Mouse (Mus musculus) megakaryocyte progenitor cell, adult 5-6 weeks (primary cell): Measurements from ENCODE around the gene Ksr2. TPM values are rescaled to one million over a fixed set of nuclear protein-coding genes. Genes with fewer than 3 reads are reported as not detected.

Experiments
- ATAC-seq: replicated peaks from 2 replicates; pipeline ENCODE4 v1.8.0; 2016; ENCODE audit warnings: mild to moderate bottlenecking, moderate TSS enrichment, inconsistent platforms; ENCODE audit not compliant: poor library complexity
- total RNA-seq, 2 experiments: library from RNA; stranded (forward) in 1 of 2; stranded (reverse) in 1 of 2; fragments of 157-497, 149-512 nt in 1 of 2; fragments of 200-1000 nt in 1 of 2; gene quantifications; 2 replicates each; pipeline versions ENCODE4 v1.2.3 to v1.2.4; 2015 to 2017

Gene Ksr2
- total RNA-seq, 2 experiments from 2014 or later = 0.17 to 0.25 TPM

DNA sequence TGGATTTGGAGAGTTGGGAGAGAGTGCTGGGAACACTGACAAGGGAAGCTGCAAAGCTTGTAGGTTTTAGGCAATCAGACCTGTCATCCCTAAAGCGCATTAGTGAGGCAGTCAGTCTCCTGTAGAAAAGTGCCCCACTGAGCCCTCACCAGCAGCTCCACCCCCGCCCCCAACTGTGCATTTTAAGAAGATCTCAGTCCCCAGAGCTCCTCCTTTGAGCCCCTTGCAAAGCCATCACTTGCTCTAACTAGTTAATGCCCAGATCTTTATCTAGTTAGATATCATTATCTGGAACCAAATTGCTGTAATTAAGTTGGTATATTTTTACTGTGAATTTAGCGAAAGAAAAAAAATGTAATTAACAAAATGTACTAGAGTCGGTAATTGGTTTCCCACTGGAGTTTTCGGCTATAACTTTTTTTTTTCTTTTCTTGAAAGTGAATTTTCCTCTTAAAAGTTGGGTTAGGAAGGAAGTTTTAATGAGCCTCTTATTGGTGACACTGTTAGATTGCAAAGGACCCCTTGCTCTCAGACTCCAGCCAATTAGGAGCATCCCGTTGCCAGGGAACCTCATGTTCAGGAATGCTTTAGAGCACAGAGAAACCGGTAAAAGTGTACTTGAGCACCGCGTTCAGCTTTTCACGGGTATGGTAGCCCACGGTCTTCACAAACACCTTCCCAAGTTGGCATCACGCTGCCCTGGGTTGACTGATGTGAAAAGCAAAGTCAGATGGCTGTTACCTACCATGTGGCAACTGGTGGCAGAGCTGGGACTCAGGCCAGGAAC, 344.1 kb downstream of the Ksr2 start:
- no peak for ATAC-seq

DNA sequence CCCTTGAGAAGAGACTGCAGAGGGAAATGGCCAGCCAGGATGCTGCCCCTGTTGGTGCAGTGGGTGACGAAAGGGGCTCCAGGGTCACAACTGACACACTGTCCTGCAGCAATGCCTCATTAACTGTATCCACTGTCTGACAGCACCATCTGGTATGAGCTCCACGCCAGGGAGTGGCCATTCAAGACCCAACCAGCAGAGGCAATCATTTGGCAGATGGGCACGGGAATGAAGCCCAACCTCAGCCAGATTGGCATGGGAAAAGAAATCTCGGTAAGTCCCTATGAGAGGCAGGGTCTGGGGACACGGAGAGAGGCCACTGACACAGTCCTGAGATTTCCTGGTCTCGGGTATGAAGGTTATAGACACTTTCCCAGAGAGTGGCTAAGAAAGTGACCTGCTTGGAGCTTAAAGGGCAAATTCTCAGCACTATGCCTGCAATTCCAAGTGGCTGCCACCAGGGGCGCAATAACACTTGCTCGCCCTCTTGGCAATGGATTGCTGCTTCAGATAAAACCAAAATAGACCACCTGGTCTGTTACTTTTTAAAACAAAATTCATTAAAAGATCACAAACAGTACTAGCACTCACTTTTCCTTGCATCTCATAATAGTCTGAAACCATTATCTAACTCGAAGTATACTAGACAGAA, 347.5 kb downstream of the Ksr2 start:
- no peak for ATAC-seq

DNA sequence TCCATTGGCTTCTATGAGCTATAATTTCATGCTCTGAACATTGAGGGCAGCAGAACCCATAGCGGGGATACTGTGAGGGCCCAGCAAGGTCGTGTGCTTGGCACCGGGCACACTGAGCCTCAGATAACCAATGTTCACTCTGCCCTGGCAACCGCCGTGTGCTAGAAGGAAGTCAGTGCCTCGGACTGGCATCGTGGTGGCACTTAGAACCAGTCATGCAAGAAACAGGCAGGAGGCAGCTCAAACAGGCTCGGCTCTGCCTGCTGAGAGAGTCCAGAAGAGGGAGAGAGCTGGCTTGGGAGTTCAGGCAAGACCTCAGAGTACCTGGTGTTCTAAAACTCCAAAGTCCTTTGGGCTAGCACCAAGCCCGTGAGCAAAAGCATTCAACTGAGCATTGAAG, 350.7 kb downstream of the Ksr2 start:
- ATAC-seq = no peak

DNA sequence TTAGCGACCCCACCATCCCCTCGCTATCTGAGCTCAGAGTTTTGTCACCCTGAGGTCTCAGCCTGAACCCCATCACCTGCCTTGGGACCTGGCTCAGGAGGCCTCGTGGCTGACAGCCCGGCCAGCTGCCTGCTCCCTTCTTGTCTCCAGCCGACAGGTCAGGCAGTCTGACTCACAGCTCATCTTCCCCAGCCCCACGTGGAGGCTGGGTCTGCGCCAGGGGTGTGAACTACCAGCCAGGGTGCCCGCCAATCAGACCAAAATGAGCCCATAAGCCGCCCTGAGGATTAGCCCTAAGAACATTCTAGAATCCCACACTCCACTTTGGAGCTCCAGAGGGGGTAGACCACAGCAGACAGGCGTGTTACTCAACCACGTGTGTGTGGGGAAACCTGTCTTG, 365.4 kb downstream of the Ksr2 start:
- no peak for ATAC-seq

DNA sequence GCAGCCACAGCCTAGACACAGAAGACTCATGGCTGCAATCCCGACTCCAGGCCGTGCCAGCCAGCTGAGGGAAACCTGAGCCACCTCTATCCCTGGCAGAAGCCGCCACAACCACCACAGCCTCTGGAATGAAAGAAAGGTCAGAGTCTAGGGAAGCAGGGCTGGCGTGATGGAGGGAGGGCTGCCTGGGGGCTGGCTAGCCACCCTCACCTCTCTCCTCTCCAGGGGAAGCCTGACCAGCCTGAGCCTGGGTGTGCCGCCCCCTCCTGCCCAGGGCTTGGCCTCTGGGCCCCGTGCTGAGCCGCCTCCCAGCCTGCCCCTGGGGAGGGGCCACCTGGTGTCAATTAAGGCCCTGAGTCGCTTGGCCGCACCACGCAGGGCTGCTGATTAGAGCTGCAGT, 366.9 kb downstream of the Ksr2 start, which contains the start of gene Nos1:
Gene Nos1 (plus strand): TSS at position 352 of the 400 bp plus-strand sequence.
- ATAC-seq = no peak

DNA sequence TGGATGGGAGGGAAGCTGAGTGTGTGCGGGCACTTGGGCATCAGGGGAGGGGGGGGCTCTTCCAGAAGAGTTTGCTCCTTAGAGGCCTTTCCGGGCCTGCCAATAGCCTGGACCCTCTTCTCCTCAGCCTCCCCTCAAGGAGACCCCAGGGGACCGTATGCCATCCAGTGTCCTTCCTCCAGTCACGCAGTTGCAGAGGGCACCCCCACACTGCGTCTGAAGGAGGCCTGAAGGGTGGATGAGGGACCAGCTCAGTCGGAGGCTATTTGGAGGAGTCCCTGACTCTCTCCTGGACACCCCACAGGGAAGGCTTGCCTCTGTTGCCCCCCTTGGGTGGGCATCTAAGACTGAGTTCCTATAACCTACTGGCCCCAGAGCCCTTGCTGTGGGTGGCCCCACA, 367.4 kb downstream of the Ksr2 start:
- no peak for ATAC-seq

DNA sequence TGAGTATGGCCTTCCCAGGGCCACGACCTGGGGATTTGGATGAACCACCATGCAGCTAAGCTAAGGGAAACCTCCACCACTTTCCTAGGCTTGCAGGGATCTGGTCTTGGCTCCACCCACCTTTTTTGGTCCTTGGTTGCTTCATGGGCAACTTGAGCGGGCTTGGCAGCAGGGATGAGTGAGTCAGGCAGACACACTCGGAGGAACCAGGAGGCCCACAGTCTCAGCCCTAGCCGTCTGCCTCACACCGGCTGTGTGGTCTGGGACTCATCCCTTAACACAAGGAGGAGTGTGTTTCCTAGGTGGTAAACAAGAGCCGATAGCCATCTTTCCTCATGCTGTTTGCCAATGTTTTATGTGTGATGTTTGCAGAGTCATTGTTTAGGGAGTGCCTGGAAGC, 376.3 kb downstream of the Ksr2 start:
- ATAC-seq = no peak

DNA sequence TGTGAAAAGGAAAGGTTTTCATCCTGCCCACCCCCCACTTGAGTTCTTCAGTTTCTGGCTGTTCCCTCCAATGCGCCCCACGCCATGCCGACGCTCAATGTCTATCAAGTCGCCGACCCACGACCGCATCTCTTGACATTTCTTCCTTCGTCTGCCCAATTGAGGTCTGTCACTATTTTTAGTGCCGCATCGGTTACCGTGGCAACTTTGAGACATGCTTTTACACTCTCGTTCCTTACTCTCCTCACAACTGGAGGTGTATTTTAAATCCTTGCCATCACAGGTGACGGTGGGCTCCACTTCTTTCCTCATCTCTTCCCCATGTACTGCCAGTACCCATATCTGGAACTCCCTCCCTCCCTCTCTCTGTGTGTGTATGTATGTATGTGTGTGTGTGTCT, 378.1 kb downstream of the Ksr2 start:
- no peak for ATAC-seq

DNA sequence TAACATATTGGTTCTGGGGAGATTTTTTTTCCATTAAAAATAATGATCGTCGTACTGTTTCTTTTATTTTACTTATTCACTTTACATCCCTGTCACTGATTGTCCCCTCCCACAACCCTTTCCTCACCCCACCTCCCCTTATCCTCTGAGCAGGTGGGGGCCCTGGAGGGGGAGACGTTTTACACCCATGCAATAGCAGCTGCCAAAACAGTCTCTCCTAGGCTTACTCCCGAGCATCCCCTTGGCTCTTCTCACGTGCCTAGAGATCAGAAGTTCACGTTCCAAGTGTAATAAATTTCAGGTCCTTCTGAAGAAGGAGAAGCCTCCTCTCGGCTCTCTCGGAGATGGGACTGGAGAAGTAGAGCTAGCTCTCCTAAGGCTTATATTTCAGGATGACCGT, 387.0 kb downstream of the Ksr2 start:
- ATAC-seq = no peak

DNA sequence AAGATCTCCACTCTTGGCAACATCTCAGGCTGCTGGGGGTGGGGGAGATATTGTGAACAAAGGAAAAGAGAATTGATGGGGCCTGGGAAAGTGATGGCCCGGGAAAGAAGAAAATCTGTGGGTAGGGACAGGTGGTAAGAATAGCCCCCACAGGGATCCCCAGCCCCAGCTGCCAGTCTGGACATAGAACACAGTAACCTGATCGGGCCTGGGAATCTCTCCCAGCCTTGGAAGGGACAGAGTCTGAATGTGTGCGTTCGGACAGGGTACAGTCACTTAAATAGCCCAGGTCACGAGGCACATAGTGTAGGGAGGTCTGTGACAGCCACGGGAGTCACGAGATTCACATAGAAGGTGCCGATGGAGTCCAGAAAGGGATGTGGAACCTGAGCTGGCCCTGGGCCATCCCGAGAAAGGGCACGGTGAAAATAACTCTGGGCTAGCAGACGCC, 388.3 kb downstream of the Ksr2 start:
- ATAC-seq = no peak

DNA sequence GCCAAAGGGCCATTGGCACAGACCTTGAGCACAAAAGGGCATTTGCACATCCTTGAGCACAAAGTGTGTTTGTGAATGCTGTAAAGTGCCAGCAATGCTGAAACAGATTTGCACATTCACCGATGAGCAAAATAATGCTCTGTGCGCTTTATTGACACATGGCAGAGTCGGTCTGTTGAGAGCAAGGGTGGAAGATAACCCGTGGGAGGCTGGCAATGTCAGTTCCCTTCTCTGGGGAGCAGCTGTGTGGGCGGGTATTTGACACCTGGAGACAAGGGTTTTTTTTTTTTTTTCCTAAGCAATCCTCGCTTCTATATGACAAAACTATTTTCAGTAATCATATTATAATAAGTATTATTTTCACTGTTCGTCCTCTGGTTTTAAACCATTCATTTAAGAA, 389.8 kb downstream of the Ksr2 start:
- ATAC-seq = no peak

DNA sequence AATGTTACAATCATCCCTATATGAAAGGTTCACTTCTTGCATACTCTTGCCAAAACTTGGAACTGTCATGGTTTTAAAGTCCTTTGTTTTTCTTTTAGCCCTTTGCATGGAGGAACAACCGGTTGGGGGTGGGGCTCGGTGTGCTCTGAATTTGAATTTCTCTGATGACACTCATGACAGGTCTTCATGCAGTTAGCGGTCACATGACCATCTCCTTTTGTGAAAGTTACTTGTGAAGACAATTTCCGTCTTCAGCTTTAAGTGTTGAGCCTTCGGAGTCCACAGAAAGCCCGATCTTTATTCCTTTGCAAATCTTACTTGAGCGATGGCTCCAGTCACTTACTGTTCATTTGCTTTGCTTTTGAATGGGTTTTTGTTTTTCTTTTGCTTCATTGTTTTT, 397.1 kb downstream of the Ksr2 start:
- no peak for ATAC-seq

DNA sequence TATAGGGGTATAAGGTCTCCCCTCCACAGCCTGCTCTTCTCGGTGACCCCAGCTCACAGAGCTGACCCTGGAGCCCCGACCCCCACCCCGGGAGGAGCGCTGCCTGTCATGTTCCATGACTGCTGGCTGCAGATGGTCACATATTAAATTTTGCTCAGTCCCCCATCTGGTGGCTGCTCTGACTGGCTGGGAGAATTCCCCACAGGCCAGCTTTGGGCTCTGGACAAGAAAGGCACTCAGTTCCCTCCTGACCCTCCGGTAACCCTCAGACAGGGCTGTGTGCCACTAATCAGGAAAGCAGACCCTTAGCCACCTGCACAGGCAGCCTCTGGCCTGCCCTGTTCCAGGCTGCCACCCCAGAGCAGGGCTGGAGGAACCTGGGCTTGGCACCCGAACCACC, 405.0 kb downstream of the Ksr2 start:
- ATAC-seq = no peak

DNA sequence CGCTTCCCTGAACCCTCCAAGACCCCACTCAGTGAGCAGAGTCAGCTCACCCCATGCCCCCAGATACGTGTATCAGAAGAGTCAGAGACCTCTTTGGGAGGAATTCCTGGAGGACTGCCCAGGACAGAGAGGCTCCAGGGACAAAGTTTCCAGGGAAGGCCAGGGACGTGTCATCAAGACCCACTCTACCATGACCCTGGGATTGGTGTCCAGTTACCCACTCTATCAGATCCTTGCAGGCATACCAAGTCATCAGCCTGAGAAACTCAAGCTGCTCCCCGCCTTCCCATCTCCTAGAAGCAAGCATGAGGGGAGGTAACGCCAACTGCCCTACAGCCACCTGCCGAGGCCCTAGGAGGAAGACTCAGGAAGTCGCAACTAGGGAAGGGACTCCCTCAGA, 406.6 kb downstream of the Ksr2 start:
- ATAC-seq = no peak

DNA sequence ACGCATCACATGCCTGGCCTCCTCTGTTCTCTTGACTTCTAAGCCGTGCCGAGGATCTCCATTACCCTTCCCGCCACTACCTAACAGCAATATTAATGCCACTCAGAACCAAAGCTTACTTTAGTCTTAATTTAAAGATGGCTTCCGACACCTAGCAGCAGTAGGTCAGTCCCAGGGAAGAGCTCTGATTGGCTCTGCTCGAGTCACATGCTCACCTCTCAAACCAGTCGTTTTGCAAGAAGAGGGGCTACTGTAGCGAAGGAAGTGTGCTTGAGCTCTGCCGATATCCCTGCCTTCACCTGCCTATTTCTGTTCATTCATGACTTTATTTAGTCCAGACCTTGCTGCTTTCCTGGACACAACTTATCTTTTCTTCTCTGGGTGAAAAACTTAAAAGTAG, 410.0 kb downstream of the Ksr2 start:
- no peak for ATAC-seq

DNA sequence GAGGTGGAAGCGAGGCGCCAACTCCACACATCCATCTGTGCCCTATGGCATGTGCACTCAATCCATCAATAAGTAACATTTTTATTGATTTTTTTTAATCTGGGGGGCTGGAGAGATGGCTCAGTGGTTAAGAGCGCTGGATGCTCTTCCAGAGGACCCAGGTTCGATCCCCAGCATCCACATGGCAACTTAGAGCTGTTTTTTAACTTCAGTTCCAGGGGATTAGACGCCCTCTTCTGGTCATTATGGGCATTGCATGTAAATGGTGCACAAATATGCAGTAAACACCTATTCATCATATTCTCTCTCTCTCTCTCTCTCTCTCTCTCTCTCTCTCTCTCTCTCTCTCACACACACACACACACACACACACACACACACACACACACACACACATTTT, 410.7 kb downstream of the Ksr2 start:
- ATAC-seq = no peak

Other genes with a start within 250 kb of the Ksr2 start
- gene Pebp1, start 126.4 kb upstream of the Ksr2 start, total RNA-seq (2015) = 286 and 347 TPM in 2 replicates
- 131 and 158 TPM in 2 replicates for gene Pebp1, start 126.4 kb upstream of the Ksr2 start, total RNA-seq (2017)
- gene Vsig10, start 94.9 kb upstream of the Ksr2 start, total RNA-seq (2015) = 0.49 and 1.7 TPM in 2 replicates
- 0.83 and 2.4 TPM in 2 replicates for gene Vsig10, start 94.9 kb upstream of the Ksr2 start, total RNA-seq (2017)
- gene Wsb2, start 56.7 kb upstream of the Ksr2 start, total RNA-seq (2015) = 8.6 and 8.7 TPM in 2 replicates
- gene Wsb2, start 56.7 kb upstream of the Ksr2 start, total RNA-seq (2017) = 11.3 and 27.1 TPM in 2 replicates
- gene Rfc5, start 25.0 kb upstream of the Ksr2 start, total RNA-seq (2015) = 53.9 and 61.7 TPM in 2 replicates
- 53.1 and 60.4 TPM in 2 replicates for gene Rfc5, start 25.0 kb upstream of the Ksr2 start, total RNA-seq (2017)